Mouse (Mus musculus) neural tube, embryonic 14.5 days (tissue): Measurements from ENCODE around the gene Ddx41. TPM values are rescaled to one million over a fixed set of nuclear protein-coding genes. Genes with fewer than 3 reads are reported as not detected.

ENCODE experiments used
- ATAC-seq: fragments of 200-750 bp; cut with Nextera tagmentation; 2 replicates; pipeline ENCODE4 v1.8.0; 2017; ENCODE audit warnings: low read depth, mild to moderate bottlenecking, moderate TSS enrichment, moderate library complexity
- H3K27ac ChIP-seq: fragments of 300-500 bp; sonication (generic); 2 replicates; pipeline ENCODE4 v1.5.1; 2014; ENCODE audit warnings: low read depth, mild to moderate bottlenecking, control low read depth, low read length, moderate library complexity, mixed read lengths
- H3K27me3 ChIP-seq: fragments of 300-500 bp; sonication (generic); 2 replicates; pipeline ENCODE4 v1.6.1; 2014; ENCODE audit warnings: low read length; ENCODE audit not compliant: control insufficient read depth, insufficient read depth
- H3K36me3 ChIP-seq: fragments of 300-500 bp; sonication (generic); 2 replicates; pipeline ENCODE4 v1.6.1; 2014; ENCODE audit warnings: low read length, mixed read lengths; ENCODE audit not compliant: control insufficient read depth, insufficient read depth
- H3K4me1 ChIP-seq: fragments of 300-500 bp; sonication (generic); 2 replicates; pipeline ENCODE4 v1.6.1; 2014; ENCODE audit warnings: low read length; ENCODE audit not compliant: control insufficient read depth, insufficient read depth
- H3K4me2 ChIP-seq: fragments of 300-500 bp; sonication (generic); 2 replicates; pipeline ENCODE4 v1.6.1; 2014; ENCODE audit warnings: mild to moderate bottlenecking, low read depth, low read length, control low read depth
- H3K4me3 ChIP-seq: fragments of 300-500 bp; sonication (generic); 2 replicates; pipeline ENCODE4 v1.5.1; 2014; ENCODE audit warnings: low read depth, low read length, control low read depth, mixed read lengths
- H3K9ac ChIP-seq: fragments of 300-500 bp; sonication (generic); replicated peaks from 2 replicates; pipeline ENCODE4 v1.6.1; 2014; ENCODE audit warnings: low read depth, mild to moderate bottlenecking, control low read depth, low read length, mixed read lengths
- H3K9me3 ChIP-seq: fragments of 300-500 bp; sonication (generic); 2 replicates; pipeline ENCODE4 v1.6.1; 2016; ENCODE audit warnings: low read length; ENCODE audit not compliant: control insufficient read depth
- WGBS: fragments of 180-500 bp; shearing (Covaris S2); extraction: QIAGEN DNeasy Blood & Tissue Kit; methylation state at CpG from one replicate; pipeline ENCODE4 v1.1.7; 2014; 5-methylcytosine and 5-hydroxymethylcytosine counted together
- polyA plus RNA-seq: library from polyadenylated mRNA; unstranded; fragments of >200 nt; fragmentation: Nextera tagmentation; extraction: Ambion mirVana; gene quantifications from 2 replicates; pipeline ENCODE4 v1.2.1, GENCODE M21; 2014

Gene Ddx41
- polyA plus RNA-seq, 1 experiment from 2014 or later: 51.3 TPM

DNA sequence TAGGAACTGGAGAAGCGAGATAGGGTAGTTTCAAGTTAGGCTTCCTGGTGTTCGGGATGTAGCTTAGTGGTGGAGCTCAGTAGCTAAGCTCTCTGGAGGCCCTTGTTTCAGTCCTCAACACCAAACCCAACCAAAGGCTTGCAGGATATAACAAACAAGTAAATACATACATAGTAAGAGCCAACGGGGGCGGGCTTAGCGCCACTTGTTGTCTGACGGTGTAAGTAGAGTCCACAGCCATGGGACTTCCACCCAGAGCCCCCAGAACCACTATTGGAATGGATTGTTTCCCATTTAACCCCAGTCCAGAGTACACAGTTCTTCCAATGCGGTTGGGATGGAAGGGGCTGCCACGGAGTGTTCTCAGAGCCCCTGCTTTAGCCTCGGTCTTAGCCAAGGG lies 22.6 kb downstream of the Ddx41 start:
- Histone ChIP-seq H3K9me3 (no peaks in the 10 kb centered on the region), H3K4me2 (peak overlapping the region; percentile 97), H3K27me3 (no peaks in the 10 kb centered on the region), H3K4me3 (peak overlapping the region; percentile 78), H3K4me1 (peaks cover 23% of the 10 kb centered on the region), H3K27ac (no peak overlapping the region), H3K36me3 (no peaks in the 10 kb centered on the region), H3K9ac (no peak overlapping the region)
- ATAC-seq: no peak
- 43% methylated on average over 9 of the region's 9 CpGs for WGBS

- H3K4me2 ChIP-seq: peak within 1 kb of the TSS; percentile 97
- under 1% methylated on average over 52 of the region's 55 CpGs for WGBS
- H3K27ac ChIP-seq: peak within 1 kb of the TSS; percentile 68
- peaks cover 23% of the 10 kb centered on the region for H3K4me1 ChIP-seq
- ATAC-seq: peak; percentile 77
- no peaks in the 10 kb centered on the region for H3K9me3 ChIP-seq
- peaks cover 4% of the 10 kb centered on the region; the same call in 1 of the 2 replicates for H3K36me3 ChIP-seq
- H3K27me3 ChIP-seq: no peaks in the 10 kb centered on the region
- peak within 1 kb of the TSS; percentile 92 for H3K9ac ChIP-seq
- peak within 1 kb of the TSS; percentile 78 for H3K4me3 ChIP-seq
Observed at GRCm38 (mm10) chr13:55513111-55513748, 23.2 kb downstream of the Ddx41 start, which contains the start of gene Pdlim7. TSS of gene Pdlim7 (minus strand) at chr13:55513676.

- H3K27ac ChIP-seq: peak overlapping the region; percentile 44
- peaks cover 10% of the 10 kb centered on the region for H3K36me3 ChIP-seq
- no peaks in the 10 kb centered on the region for H3K9me3 ChIP-seq
- peak overlapping the region; percentile 97 for H3K4me2 ChIP-seq
- H3K4me1 ChIP-seq: peaks cover 23% of the 10 kb centered on the region
- peak overlapping the region; percentile 78 for H3K4me3 ChIP-seq
- peak; percentile 44 for ATAC-seq
- H3K27me3 ChIP-seq: no peaks in the 10 kb centered on the region
- H3K9ac ChIP-seq: peak overlapping the region; percentile 92
- WGBS: 3% methylated on average over 25 of the region's 25 CpGs
Observed at GRCm38 (mm10) chr13:55512379-55513031, 24.0 kb downstream of the Ddx41 start.

DNA sequence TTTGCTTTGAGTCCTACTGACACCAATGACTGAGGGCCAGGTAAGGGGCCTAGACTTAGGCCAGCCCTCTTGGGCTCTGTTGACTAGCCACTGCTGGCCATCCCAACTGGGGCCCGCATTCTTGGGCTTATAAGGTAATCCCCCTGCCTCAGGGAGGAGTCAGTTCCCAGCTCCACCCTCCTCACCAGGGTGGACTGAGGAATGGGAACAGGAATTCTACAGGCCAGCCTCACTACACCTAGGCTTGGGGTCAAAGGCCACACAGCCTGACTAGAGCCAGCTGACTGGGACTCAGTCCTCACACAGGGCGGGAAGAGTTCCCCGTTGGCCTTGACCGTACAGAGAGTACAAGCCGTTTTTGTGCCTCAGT lies 25.0 kb downstream of the Ddx41 start:
- H3K9ac ChIP-seq: peak overlapping the region; percentile 11; the same call in 1 of the 2 replicates
- peaks cover 23% of the 10 kb centered on the region for H3K4me1 ChIP-seq
- peak overlapping the region; percentile 78; the same call in 1 of the 2 replicates for H3K4me3 ChIP-seq

GRCm38 (mm10) chr13:55510668-55511491 lies 25.6 kb downstream of the Ddx41 start:
- Histone ChIP-seq H3K9me3 (no peaks in the 10 kb centered on the region), H3K27ac (peak overlapping the region; percentile 45), H3K4me3 (no peak overlapping the region), H3K36me3 (peaks cover 26% of the 10 kb centered on the region), H3K27me3 (no peaks in the 10 kb centered on the region), H3K4me2 (peak overlapping the region; percentile 97), H3K9ac (0 out of 2 replicates have a peak overlapping the region, but pooled peaks have one; percentile 32), H3K4me1 (peaks cover 23% of the 10 kb centered on the region)
- ATAC-seq: peak; percentile 42; the same call in 1 of the 2 replicates
- WGBS: 9% methylated on average over 6 of the region's 6 CpGs

More for the DNA sequence above, 25.0 kb downstream of the Ddx41 start:
- Histone ChIP-seq H3K9me3 (no peaks in the 10 kb centered on the region), H3K36me3 (peaks cover 20% of the 10 kb centered on the region), H3K4me2 (peak overlapping the region; percentile 97), H3K27me3 (no peaks in the 10 kb centered on the region), H3K27ac (peak overlapping the region; percentile 45; the same call in 1 of the 2 replicates)
- 54% methylated on average over 5 of the region's 5 CpGs for WGBS
- no peak for ATAC-seq

- no peak for ATAC-seq
- Histone ChIP-seq H3K36me3 (peaks cover 32% of the 10 kb centered on the region), H3K9me3 (no peaks in the 10 kb centered on the region), H3K4me3 (no peak overlapping the region), H3K9ac (0 out of 2 replicates have a peak overlapping the region, but pooled peaks have one; percentile 32), H3K27ac (peak overlapping the region; percentile 45), H3K4me1 (peaks cover 23% of the 10 kb centered on the region), H3K4me2 (no peak overlapping the region), H3K27me3 (no peaks in the 10 kb centered on the region)
- 25% methylated on average over 3 of the region's 3 CpGs for WGBS
Observed at GRCm38 (mm10) chr13:55510332-55510667, 26.2 kb downstream of the Ddx41 start.

- 94% methylated on average over 10 of the region's 10 CpGs for WGBS
- no peak overlapping the region for H3K27ac ChIP-seq
- no peaks in the 10 kb centered on the region for H3K9me3 ChIP-seq
- ATAC-seq: no peak
- no peak overlapping the region for H3K4me2 ChIP-seq
- peaks cover 46% of the 10 kb centered on the region for H3K36me3 ChIP-seq
- no peaks in the 10 kb centered on the region for H3K27me3 ChIP-seq
- no peak overlapping the region for H3K4me3 ChIP-seq
- no peak overlapping the region for H3K9ac ChIP-seq
- H3K4me1 ChIP-seq: peaks cover 23% of the 10 kb centered on the region
Observed at GRCm38 (mm10) chr13:55508531-55508930, 27.9 kb downstream of the Ddx41 start.

DNA sequence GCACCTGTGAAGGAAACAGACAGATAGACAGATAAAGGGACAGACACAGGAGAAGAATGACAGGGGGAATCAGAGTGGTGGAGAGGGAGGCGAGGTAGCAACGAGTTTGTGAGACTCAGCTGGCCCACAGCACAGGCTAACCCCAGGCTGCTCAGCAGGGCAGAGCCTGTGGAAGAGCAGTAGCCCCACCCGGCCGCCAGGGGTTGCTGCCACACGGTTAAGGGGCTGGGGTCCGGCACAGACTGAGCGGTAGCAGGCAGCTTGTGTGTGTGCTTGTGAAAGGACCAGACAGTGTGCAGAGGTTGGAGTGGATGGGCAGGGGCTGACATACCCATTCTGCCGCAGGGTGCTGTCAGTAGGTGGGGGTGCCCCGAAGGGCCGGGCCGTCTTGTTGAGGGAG lies 28.6 kb downstream of the Ddx41 start:
- no peaks in the 10 kb centered on the region for H3K27me3 ChIP-seq
- no peak for ATAC-seq
- no peak overlapping the region for H3K9ac ChIP-seq
- peaks cover 23% of the 10 kb centered on the region for H3K4me1 ChIP-seq
- H3K36me3 ChIP-seq: peaks cover 52% of the 10 kb centered on the region
- 63% methylated on average over 11 of the region's 11 CpGs for WGBS
- H3K4me3 ChIP-seq: no peak overlapping the region
- no peak overlapping the region for H3K27ac ChIP-seq
- no peaks in the 10 kb centered on the region for H3K9me3 ChIP-seq
- H3K4me2 ChIP-seq: no peak overlapping the region
